In the genomic region with DNA sequence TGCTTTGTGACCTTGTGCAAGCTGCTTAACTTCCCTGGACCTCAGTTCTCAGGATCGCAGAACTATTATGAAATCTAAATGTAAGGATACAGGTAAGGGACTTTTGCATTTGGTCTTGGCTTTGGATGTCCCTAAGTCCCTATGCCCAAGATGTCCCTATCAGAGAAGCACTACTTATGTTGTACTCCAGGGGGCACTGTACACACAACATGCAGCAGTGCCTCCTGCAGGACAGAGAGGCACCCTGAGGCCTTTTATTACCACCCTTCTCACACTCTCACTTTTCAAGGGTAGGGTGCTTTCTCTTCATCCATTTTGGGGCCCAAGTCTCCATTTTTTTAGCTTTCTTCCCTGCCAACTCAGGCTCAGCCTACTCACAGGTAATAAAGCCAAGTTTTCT, we compare ENCODE assay signal across 14 mouse cellular contexts. TPM values are rescaled to one million over a fixed set of nuclear protein-coding genes. Genes with fewer than 3 reads are reported as not detected.
DNase-seq lines count a peak whose midpoint lies in the region; ATAC-seq and TF ChIP-seq lines count a peak whose summit lies in the region.
"Had no signal": no experiment of that assay in that cellular context is flagged by ENCODE, and none has a peak within 500 bp of the region (broad histone marks: within the 10 kb centered on the region; RNA-seq: fewer than 3 reads in every experiment).

No protein-coding gene starts in this region.

- H3K27ac ChIP-seq in forebrain, postnatal 0 days (ENCODE audit: low read depth, low read length), result no peak overlapping the region
- no peak overlapping the region for H3K27ac ChIP-seq in forebrain, embryonic 16.5 days (ENCODE audit: low read length)
- no peak overlapping the region for H3K27ac ChIP-seq in testis, adult 2 months (ENCODE audit: control insufficient read depth, insufficient read depth, low read depth, low read length)
- H3K27ac ChIP-seq: hindbrain, embryonic 14.5 days; limb, embryonic 10.5 days had no signal

- no peak for DNase-seq in forebrain, postnatal 0 days
- DNase-seq in testis, postnatal 10 days (ENCODE audit: low spot score), result no peak
- DNase-seq in lung, postnatal 10 days, result peak; percentile 31
- peak; percentile 51 for DNase-seq in thymus, postnatal 4 days
- no peak for DNase-seq in right cerebral cortex, postnatal 36 days (ENCODE audit: low spot score in 2 of 2)
- DNase-seq in layer of hippocampus, postnatal 36 days, result no peak
- DNase-seq: embryo, embryonic 11 days; gastrocnemius, postnatal 10 days; midbrain, embryonic 14.5 days; right cerebral cortex, postnatal 25 days had no signal

- TF ChIP-seq POLR2A in testis, adult 2 months (IDR thresholded peaks at IDR 0.05; ENCODE audit: control insufficient read depth, low read depth, low read length), result no peak

- TF ChIP-seq CTCF in forebrain, postnatal 0 days (IDR thresholded peaks at IDR 0.05; ENCODE audit: low read depth), result peak; percentile 49
- peak; percentile 57; the same call in 1 of the 2 replicates for TF ChIP-seq CTCF in testis, adult 2 months (IDR thresholded peaks at IDR 0.05; ENCODE audit: control insufficient read depth, insufficient read depth, insufficient replicate concordance, low read depth, low read length)

- H3K4me3 ChIP-seq in forebrain, postnatal 0 days (ENCODE audit: low read depth, low read length), result no peak overlapping the region
- no peak overlapping the region for H3K4me3 ChIP-seq in forebrain, embryonic 16.5 days (replicated peaks; ENCODE audit: low read length)
- H3K4me3 ChIP-seq in testis, adult 2 months (ENCODE audit: control insufficient read depth, low read depth, low read length), result no peak overlapping the region
- H3K4me3 ChIP-seq: limb, embryonic 10.5 days had no signal

- H3K4me1 ChIP-seq in forebrain, postnatal 0 days (ENCODE audit: insufficient read depth), result no peaks in the 10 kb centered on the region
- H3K4me1 ChIP-seq in forebrain, embryonic 16.5 days (replicated peaks; ENCODE audit: control insufficient read depth, insufficient read depth, low read length), result no peaks in the 10 kb centered on the region
- H3K4me1 ChIP-seq in testis, adult 2 months (ENCODE audit: control insufficient read depth, insufficient read depth, low read length), result no peaks in the 10 kb centered on the region

- H3K4me2 ChIP-seq in forebrain, postnatal 0 days (ENCODE audit: low read depth), result no peak overlapping the region
- H3K4me2 ChIP-seq in forebrain, embryonic 16.5 days (ENCODE audit: low read length), result no peak overlapping the region
- H3K4me2 ChIP-seq: hindbrain, embryonic 14.5 days had no signal

- no peak for ATAC-seq in forebrain, postnatal 0 days
- ATAC-seq in forebrain, embryonic 16.5 days, result no peak

- H3K27me3 ChIP-seq in forebrain, postnatal 0 days (ENCODE audit: insufficient read depth, low read length), result no peaks in the 10 kb centered on the region
- H3K27me3 ChIP-seq in forebrain, embryonic 16.5 days (replicated peaks; ENCODE audit: control insufficient read depth, insufficient read depth, low read length), result no peaks in the 10 kb centered on the region
- no peaks in the 10 kb centered on the region for H3K27me3 ChIP-seq in testis, adult 2 months (ENCODE audit: control insufficient read depth, insufficient read depth, low read length)

- H3K36me3 ChIP-seq in forebrain, postnatal 0 days (ENCODE audit: insufficient read depth), result no peaks in the 10 kb centered on the region
- no peaks in the 10 kb centered on the region for H3K36me3 ChIP-seq in forebrain, embryonic 16.5 days (ENCODE audit: control insufficient read depth, insufficient read depth)
- H3K36me3 ChIP-seq in testis, adult 2 months (ENCODE audit: control insufficient read depth, insufficient read depth, low read length), result no peaks in the 10 kb centered on the region
- H3K36me3 ChIP-seq: limb, embryonic 10.5 days had no signal

- H3K9me3 ChIP-seq in forebrain, postnatal 0 days (ENCODE audit: low read length), result no peaks in the 10 kb centered on the region
- H3K9me3 ChIP-seq in forebrain, embryonic 16.5 days (ENCODE audit: control insufficient read depth, low read length), result no peaks in the 10 kb centered on the region
- H3K9me3 ChIP-seq: limb, embryonic 10.5 days had no signal

- WGBS in forebrain, postnatal 0 days, result 94% methylated on average over 1 of the region's 1 CpGs
- WGBS in forebrain, embryonic 16.5 days, result 88% methylated on average over 1 of the region's 1 CpGs

- H3K9ac ChIP-seq in forebrain, postnatal 0 days, result no peak overlapping the region
- H3K9ac ChIP-seq in forebrain, embryonic 16.5 days (replicated peaks; ENCODE audit: low read depth, low read length), result no peak overlapping the region
- H3K9ac ChIP-seq: hindbrain, embryonic 14.5 days had no signal

RNA-seq across cellular contexts. Expression of a gene that starts 15.8 kb away (rescaled TPM):
- total RNA-seq in forebrain, postnatal 0 days (2014; rRNA removed), result not detected in 2 replicates
- polyA plus RNA-seq in forebrain, postnatal 0 days (2015; fragmentation: Nextera tagmentation; extraction: Ambion mirVana), result not detected in 2 replicates
- polyA plus RNA-seq in forebrain, embryonic 16.5 days (2015; fragmentation: Nextera tagmentation; extraction: Ambion mirVana), result not detected in 2 replicates
- 0.10 and 0.25 TPM in 2 replicates for polyA plus RNA-seq in testis, adult 2 months (2012; rRNA removed)
- total RNA-seq in layer of hippocampus, postnatal 36 days (2021), result not detected
- total RNA-seq: gastrocnemius, postnatal 10 days had no signal
- polyA plus RNA-seq: limb, embryonic 10.5 days; midbrain, embryonic 14.5 days had no signal

RNA-seq across cellular contexts. Expression of a gene that starts 44.0 kb away (rescaled TPM):
- 1.2 and 2.8 TPM in 2 replicates for total RNA-seq in forebrain, postnatal 0 days (2014; rRNA removed)
- polyA plus RNA-seq in forebrain, postnatal 0 days (2015; fragmentation: Nextera tagmentation; extraction: Ambion mirVana), result 0.45 and 0.88 TPM in 2 replicates
- polyA plus RNA-seq in forebrain, embryonic 16.5 days (2015; fragmentation: Nextera tagmentation; extraction: Ambion mirVana), result 0.68 and 0.73 TPM in 2 replicates
- polyA plus RNA-seq in testis, adult 2 months (2012; rRNA removed), result 0.02 TPM in 1 of 2 replicates, not detected in the other
- under 1 TPM; 0.35 to 0.40 TPM for total RNA-seq in layer of hippocampus, postnatal 36 days (2021)

Comparison
In these comparisons a context has a peak if more than half of its experiments do, and no peak if none do; other contexts are left out.
1. DNase-seq: peak in lung, postnatal 10 days (single experiment) and thymus, postnatal 4 days (single experiment); none in forebrain, postnatal 0 days (single experiment), testis, postnatal 10 days (single experiment), right cerebral cortex, postnatal 36 days (0 of 2) and layer of hippocampus, postnatal 36 days (0 of 2).